Mouse (Mus musculus) spleen, postnatal 4 days (tissue): ENCODE data around the gene Tmem115.

Source experiments
- DNase-seq, 2 experiments: peaks; one replicate each; pipeline ENCODE4 v3.0.0; 2022; ENCODE audit warnings: low spot score in 2 of 2

The Tmem115 gene

DNA sequence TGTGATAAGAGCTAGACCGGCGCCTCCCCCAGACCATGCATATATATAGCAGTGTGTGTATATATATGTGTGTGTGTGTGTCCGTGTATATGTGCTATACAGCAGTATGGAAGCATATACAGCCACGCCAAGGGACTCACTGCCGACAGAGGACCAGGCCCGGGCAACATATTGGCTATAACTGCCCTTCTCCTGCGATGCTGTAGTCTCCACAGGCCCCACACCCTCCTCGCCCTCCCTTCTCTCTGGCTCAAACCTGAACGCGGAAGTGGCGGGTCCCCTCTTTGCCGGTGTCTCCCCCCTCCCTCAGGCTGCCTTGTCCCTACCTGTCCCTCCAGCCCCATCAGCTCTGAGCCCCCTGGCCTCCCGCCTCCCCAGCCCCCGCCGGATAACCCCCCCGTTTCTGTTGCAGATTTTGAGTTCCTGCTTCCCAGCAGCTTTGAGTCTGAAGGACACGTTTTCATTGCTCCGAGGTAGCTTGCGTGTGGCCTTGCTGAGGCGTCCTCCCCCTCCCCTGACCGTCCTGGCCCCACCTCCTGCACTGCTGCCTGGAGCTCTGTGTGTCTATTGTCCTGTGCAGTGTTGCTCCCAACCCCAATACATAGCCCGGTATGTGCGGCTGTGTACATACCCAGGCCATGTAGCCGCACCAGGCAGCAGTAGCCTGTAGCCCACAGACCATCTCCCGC is 11.9 kb upstream of the Tmem115 start:
- no peak for DNase-seq

DNA sequence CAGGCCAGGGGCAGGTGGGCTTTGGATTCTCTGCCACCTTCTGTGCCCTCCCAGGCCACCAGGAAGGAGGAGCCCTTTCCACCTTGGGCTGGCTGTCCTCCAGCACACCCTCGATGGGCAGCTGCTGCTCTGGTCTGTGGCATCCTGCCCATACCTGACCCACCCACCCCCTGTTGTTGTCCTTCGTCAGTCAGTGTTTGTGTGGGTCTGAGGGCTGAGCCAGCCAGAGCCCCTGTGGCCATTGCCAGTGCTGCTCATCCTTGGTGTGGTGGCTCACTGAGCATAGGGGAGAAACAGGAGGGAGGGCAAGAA is 11.4 kb upstream of the Tmem115 start:
- no peak for DNase-seq

DNA sequence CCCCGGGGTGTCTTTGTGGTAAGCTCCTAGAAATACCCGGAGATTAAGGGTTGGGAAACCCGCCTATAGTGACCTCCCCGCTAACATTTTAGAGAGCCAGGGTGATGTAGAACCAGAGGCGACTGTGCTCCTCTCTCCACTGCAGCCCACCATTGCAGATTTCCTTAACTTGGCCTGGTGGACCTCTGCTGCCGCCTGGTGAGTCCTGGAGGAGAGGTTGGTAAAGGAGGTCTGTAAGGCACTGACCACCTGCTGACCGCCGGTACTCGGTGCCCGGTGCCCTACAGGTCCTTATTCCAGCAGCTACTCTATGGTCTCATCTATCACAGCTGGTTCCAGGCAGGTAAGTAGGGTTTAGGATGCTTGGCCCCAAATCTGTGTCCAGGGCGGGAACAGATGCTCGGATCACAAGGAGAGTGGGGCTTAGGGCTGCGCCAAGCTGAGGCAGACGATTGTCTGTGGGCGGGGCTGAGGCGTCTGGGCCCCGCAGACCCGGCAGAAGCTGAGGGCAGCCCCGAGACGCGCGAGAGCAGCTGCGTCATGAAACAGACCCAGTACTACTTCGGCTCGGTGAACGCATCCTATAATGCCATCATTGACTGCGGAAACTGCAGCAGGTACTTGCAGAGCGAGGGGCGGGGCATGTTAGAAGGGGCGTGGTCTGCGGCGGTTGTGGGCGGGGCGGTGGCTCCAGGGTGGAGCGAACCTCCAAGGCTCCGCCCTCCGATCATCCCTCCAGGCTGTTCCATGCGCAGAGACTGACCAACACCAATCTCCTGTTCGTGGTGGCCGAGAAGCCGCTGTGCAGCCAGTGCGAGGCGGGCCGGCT is 7.3 kb upstream of the Tmem115 start:
- peak; percentile 84 to 93 for DNase-seq

DNA sequence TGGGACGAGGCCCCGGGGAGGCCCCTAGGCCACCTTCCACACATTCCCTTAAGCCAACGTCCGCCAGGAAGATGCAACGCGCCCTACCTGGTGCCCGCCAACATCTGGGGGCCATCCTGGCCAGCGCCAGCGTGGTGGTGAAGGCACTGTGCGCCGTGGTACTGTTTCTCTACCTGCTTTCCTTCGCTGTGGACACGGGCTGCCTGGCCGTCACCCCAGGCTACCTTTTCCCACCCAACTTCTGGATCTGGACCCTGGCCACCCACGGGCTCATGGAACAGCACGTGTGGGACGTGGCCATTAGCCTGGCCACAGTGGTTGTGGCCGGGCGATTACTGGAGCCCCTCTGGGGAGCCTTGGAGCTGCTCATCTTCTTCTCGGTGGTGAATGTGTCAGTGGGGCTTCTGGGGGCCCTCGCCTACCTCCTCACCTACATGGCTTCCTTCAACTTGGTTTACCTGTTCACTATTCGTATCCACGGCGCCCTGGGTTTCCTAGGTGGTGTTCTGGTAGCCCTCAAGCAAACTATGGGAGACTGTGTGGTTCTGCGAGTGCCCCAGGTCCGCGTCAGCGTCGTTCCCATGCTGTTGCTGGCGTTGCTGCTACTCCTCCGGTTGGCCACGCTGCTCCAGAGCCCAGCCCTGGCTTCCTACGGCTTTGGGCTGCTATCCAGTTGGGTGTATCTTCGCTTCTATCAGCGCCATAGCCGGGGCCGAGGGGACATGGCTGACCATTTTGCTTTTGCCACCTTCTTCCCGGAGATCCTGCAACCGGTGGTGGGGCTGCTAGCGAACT is 860 bp downstream of the Tmem115 start:
- DNase-seq, result peak; percentile 40 to 75

DNA sequence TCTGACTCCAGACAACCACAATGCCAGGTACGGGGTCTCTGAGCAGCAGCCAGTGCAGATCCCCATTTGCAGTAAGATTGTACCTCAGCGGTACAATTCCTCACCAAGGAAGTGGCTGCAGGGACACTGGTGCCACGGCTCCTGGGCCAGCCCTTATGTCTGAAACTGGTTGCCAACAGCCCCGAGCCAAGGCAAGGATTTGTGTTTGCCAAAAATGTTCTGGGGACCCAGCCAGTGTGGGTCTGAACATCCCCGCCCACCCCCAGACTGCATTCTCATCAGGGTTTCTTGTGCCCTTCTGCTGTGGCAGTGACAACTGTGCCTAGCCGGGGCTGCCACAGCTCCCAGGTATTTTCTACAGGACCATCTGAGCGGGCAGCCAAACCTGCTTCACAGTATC is 4.5 kb downstream of the Tmem115 start:
- no peak for DNase-seq

- DNase-seq, result no peak
Measured at GRCm38 (mm10) chr9:107538711-107539110, 5.0 kb downstream of the Tmem115 start.

DNA sequence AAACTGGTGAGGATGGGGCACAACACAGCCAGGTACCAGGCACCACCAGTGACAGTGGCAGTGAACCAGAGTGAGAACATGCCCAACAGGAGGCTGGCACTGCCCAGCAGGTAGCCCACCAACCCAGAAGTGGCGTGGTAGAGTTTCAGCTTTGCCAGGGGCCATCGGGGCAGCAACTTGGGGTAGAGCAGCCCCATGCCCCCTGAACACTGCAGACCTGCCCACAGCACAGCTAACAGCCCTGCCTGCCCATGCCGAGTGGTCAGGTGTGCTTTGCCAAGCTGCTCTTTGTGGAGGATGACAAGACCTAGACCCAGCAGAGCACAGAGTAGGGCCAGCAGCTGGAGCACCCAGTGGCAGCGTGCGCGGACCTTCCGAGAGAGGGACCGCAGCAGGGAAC is 6.2 kb downstream of the Tmem115 start:
- no peak for DNase-seq

GRCm38 (mm10) chr9:107540420-107540819 is 6.7 kb downstream of the Tmem115 start:
- DNase-seq, result no peak

GRCm38 (mm10) chr9:107541005-107541404 is 7.3 kb downstream of the Tmem115 start:
- DNase-seq, result no peak

DNA sequence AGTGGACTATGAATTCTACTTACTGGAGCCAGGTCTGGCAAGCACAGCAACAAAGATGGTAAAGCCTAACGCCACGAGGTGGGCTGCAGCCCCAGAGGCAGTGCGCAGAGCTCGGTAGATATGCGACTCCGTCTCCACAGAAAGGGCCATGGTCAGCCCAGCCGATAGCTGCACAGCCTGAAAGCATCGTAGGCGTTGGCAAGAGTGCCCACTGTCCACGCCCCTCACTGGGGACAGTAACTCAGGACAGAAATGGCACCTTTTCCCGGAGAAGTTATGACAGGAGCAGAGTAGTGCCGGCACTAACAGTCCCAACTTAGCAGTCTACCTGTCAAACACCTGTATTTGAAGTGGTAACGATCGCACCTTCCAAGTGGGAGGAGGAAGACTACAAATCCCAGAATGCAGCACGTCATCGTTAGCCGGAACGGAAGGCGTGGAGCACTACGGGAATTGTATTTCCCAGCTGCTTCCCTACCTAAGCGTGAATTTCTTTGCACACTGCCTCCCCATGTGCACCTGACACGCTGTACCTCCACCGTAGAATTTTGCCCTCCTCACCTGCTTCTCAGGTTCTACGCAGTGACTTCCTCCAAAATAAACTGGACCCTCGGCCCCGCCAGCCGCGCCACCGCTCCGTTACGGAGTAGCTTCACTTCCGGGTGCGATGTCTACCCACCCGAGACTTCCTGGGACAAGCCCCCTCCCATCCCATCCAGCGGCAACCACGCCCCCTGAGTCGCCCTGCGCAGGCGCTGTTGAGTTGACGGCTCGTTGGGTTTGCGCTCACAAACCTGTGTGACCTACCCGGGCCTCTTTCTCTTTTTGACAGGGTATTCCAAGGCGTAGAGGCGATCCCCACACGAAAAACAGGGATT is 8.0 kb downstream of the Tmem115 start, which contains the start of the genes Cyb561d2 and Nprl2:
Gene Cyb561d2, minus strand, starts transcription at position 720 of the 878 bp plus-strand sequence.
Gene Nprl2, plus strand, starts transcription at position 753 of the 878 bp plus-strand sequence.
- peak; percentile 89 to 92 for DNase-seq

- no peak for DNase-seq
Measured at GRCm38 (mm10) chr9:107542352-107542686, 8.6 kb downstream of the Tmem115 start.

DNA sequence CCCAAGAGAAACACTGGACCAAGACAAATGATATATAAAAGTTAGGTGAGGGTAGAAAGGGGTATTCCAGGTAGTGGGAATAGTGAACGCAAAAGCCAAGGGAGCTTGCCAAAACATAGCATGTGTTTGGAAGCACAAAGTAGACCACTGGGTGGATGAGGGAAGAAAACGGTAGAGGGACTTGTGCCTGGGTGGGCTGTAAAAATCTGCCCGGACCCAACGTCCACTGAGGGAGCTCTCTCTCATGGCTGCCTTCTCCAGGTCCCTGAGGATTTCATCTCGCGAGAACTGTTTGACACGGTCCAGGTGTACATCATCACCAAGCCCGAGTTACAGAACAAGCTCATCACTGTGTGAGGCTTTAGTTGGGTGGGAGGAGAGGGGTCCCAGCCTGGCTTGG is 9.0 kb downstream of the Tmem115 start:
- no peak for DNase-seq

- DNase-seq, result no peak
Measured at GRCm38 (mm10) chr9:107543299-107543698, 9.6 kb downstream of the Tmem115 start.

- no peak for DNase-seq
Measured at GRCm38 (mm10) chr9:107544196-107544700, 10.5 kb downstream of the Tmem115 start.

DNA sequence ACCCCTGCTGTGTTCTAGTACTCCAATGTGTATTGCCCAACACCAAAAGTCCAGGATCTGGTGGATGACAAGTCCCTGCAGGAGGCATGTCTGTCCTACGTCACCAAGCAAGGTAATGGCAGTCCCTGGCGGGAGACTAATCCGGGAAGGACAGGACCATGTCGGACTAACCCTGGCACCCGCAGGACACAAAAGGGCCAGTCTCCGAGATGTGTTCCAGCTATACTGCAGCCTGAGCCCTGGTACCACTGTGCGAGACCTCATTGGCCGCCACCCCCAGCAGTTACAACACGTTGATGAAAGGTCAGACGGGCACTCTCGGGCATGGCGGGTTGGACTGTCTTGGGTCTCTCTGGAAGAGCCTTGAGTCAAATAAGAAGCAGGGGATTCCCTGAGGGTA is 11.0 kb downstream of the Tmem115 start:
- no peak for DNase-seq

GRCm38 (mm10) chr9:107545199-107545598 is 11.5 kb downstream of the Tmem115 start:
- DNase-seq, result no peak

GRCm38 (mm10) chr9:107545602-107546001 is 11.9 kb downstream of the Tmem115 start:
- DNase-seq, result peak; percentile 79 to 95

- DNase-seq, result peak; percentile 85 to 90
Measured at GRCm38 (mm10) chr9:107547026-107547425, 13.3 kb downstream of the Tmem115 start, which contains the start of gene Zmynd10. Gene Zmynd10, plus strand, starts transcription at chr9:107547298.

DNA sequence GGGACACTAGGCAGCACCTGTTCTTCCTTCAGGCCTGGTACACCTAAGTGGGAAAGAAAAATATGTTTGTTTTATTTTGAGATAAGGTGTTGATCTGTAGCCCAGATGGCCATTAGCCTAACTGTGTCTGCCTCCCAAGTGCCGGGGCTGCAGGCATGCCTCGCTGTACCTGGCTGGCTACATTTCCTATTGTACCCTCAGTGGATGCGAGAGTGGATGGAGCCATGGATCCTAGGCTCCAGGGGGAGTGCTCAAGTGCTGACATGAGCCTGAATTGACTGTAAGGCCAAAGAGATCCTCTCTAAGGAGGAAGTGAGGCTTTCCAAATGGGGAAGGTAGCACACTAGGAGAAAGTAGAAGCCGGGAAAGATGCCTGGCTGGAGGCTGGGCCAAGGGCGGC is 14.2 kb downstream of the Tmem115 start:
- no peak for DNase-seq

DNA sequence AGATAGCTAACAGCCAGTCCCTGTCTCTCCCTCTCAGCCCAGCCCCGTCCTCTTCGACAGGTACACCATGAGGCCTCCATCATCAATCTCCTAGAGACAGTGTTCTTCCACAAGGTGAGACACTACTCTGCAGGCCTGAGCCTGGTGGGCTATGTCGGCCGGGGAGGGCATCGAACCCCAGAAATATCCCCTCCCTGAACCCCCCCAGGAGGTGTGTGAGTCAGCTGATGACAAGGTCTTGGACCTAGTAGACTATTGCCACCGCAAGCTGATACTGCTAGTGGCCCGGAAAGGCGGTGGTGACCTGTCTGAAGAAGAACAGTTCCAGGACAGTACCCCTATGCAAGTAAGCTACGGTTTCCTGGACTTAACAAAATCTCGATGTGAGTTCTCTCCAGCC is 15.1 kb downstream of the Tmem115 start:
- no peak for DNase-seq
